Comparison of ENCODE assay signal across 27 mouse cellular contexts in genomic region chr5:84901669-84902068, GRCm38 (mm10).
"Had no signal": no experiment of that assay in that cellular context is flagged by ENCODE, and none has a peak within 500 bp of the region (broad histone marks: within the 10 kb centered on the region; RNA-seq: fewer than 3 reads in every experiment).

No protein-coding gene starts in this region.

- H3K36me3 ChIP-seq: heart, embryonic 13.5 days; heart, embryonic 15.5 days; kidney, embryonic 15.5 days; limb, embryonic 10.5 days; limb, embryonic 12.5 days; liver, embryonic 13.5 days; liver, embryonic 15.5 days had no signal

- ATAC-seq: hindbrain, embryonic 16.5 days; intestine, embryonic 16.5 days had no signal

- H3K27me3 ChIP-seq: heart, embryonic 13.5 days; heart, embryonic 15.5 days; kidney, embryonic 15.5 days; limb, embryonic 12.5 days; liver, embryonic 13.5 days; liver, embryonic 15.5 days had no signal

- H3K4me2 ChIP-seq: heart, embryonic 11.5 days; heart, embryonic 13.5 days; heart, embryonic 15.5 days; hindbrain, embryonic 14.5 days; kidney, embryonic 15.5 days; limb, embryonic 12.5 days; liver, embryonic 11.5 days; liver, embryonic 13.5 days; liver, embryonic 15.5 days had no signal

- H3K27ac ChIP-seq: heart, adult 2 months; heart, embryonic 13.5 days; heart, embryonic 15.5 days; hindbrain, embryonic 14.5 days; kidney, embryonic 15.5 days; kidney, postnatal 0 days; layer of hippocampus, adult 2 months; left cerebral cortex, adult 2 months; limb, embryonic 10.5 days; limb, embryonic 12.5 days; liver, embryonic 13.5 days; liver, embryonic 15.5 days had no signal

- H3K4me1 ChIP-seq: heart, embryonic 13.5 days; heart, embryonic 15.5 days; kidney, embryonic 15.5 days; limb, embryonic 10.5 days; limb, embryonic 12.5 days; liver, embryonic 13.5 days; liver, embryonic 15.5 days had no signal

- DNase-seq: gastrocnemius, postnatal 14 days; gastrocnemius, postnatal 36 days; heart, adult 11 months; heart, adult 2 months; heart, postnatal 14 days; heart, postnatal 36 days; kidney, adult 11 months; kidney, adult 2 months; kidney, adult 9 months; kidney, postnatal 25 days; kidney, postnatal 4 days; liver; liver, embryonic 13.5 days had no signal

- H3K9ac ChIP-seq: heart, embryonic 13.5 days; heart, embryonic 15.5 days; hindbrain, embryonic 14.5 days; kidney, embryonic 15.5 days; limb, embryonic 12.5 days; liver, embryonic 13.5 days; liver, embryonic 15.5 days had no signal

- H3K4me3 ChIP-seq: heart, adult 2 months; heart, embryonic 13.5 days; heart, embryonic 15.5 days; kidney, embryonic 15.5 days; layer of hippocampus, adult 2 months; left cerebral cortex, adult 2 months; limb, embryonic 10.5 days; limb, embryonic 12.5 days; liver, embryonic 13.5 days; liver, embryonic 15.5 days had no signal

- H3K9me3 ChIP-seq: heart, embryonic 13.5 days; heart, embryonic 15.5 days; kidney, embryonic 15.5 days; limb, embryonic 10.5 days; limb, embryonic 12.5 days; liver, embryonic 13.5 days; liver, embryonic 15.5 days had no signal
